Mouse (Mus musculus) lung, embryonic 14.5 days (tissue): Measurements from ENCODE around the gene Gm20905. TPM values are rescaled to one million over a fixed set of nuclear protein-coding genes. Genes with fewer than 3 reads are reported as not detected.
"Not testable (repeated sequence)": the region's sequence is repeated elsewhere in the genome, so short reads cannot be mapped to it uniquely, and the experiment has no call there.

Experiments
- ATAC-seq: fragments of 200-750 bp; cut with Nextera tagmentation; 2 replicates; pipeline ENCODE4 v1.8.0; 2017; ENCODE audit warnings: mild to moderate bottlenecking, moderate TSS enrichment, moderate library complexity; ENCODE audit not compliant: insufficient read depth
- DNase-seq: peaks from one replicate; pipeline ENCODE4 v3.0.0-alpha.2; 2015
- H3K27ac ChIP-seq: fragments of 300-500 bp; sonication (generic); 2 replicates; pipeline ENCODE4 v1.5.1; 2014; ENCODE audit warnings: low read depth, mild to moderate bottlenecking, moderate library complexity
- H3K27me3 ChIP-seq: fragments of 300-500 bp; sonication (generic); 2 replicates; pipeline ENCODE4 v1.6.1; 2014; ENCODE audit warnings: low read length, control low read depth; ENCODE audit not compliant: insufficient read depth
- H3K36me3 ChIP-seq: fragments of 300-500 bp; sonication (generic); 2 replicates; pipeline ENCODE4 v1.6.1; 2014; ENCODE audit warnings: control low read depth; ENCODE audit not compliant: insufficient read depth
- H3K4me1 ChIP-seq: fragments of 300-500 bp; sonication (generic); 2 replicates; pipeline ENCODE4 v1.6.1; 2014; ENCODE audit warnings: antibody characterized with exemption, control low read depth; ENCODE audit not compliant: insufficient read depth
- H3K4me2 ChIP-seq: fragments of 300-500 bp; sonication (generic); 2 replicates; pipeline ENCODE4 v1.6.1; 2014; ENCODE audit warnings: mild to moderate bottlenecking
- H3K4me3 ChIP-seq: fragments of 300-500 bp; sonication (generic); 2 replicates; pipeline ENCODE4 v1.5.1; 2014; ENCODE audit warnings: low read depth, low read length
- H3K9ac ChIP-seq: fragments of 300-500 bp; sonication (generic); 2 replicates; pipeline ENCODE4 v1.6.1; 2014
- H3K9me3 ChIP-seq: fragments of 300-500 bp; sonication (generic); 2 replicates; pipeline ENCODE4 v1.6.1; 2016; ENCODE audit warnings: low read depth, low read length, control low read depth
- WGBS: fragments of 180-500 bp; shearing (Covaris S2); extraction: QIAGEN DNeasy Blood & Tissue Kit; methylation state at CpG from one replicate; pipeline ENCODE4 v1.1.7; 2014; 5-methylcytosine and 5-hydroxymethylcytosine counted together
- polyA plus RNA-seq: library from polyadenylated mRNA; unstranded; fragments of >200 nt; fragmentation: Nextera tagmentation; extraction: Ambion mirVana; gene quantifications from 2 replicates; pipeline ENCODE4 v1.2.1, GENCODE M21; 2014

Gm20905 gene
- not detected in 2 replicates for polyA plus RNA-seq

DNA sequence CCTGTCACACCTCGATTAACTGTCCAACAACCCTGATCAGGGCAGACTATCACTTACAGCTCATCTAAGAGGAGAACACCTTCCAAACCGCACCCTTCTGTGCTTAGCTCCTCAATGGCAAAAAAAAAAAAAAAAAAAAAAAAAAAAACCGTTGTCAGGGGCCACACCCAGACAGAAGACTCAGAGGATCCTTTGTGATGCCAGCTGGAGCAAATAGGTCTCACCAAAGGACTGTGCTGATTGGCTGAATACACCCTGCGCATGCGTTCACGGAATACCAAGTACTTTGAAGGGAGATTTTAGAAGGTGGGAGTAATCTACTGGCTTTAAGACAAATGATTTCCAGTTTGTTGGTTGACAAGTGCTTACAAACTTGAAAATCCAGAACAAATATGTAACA lies at the start of gene Gm20905:
Gene Gm20905, minus strand, starts transcription at position 101 of the 400 bp plus-strand sequence.
- H3K4me3 ChIP-seq, H3K9me3 ChIP-seq, H3K4me2 ChIP-seq, H3K9ac ChIP-seq, DNase-seq, H3K36me3 ChIP-seq, H3K27me3 ChIP-seq, H3K27ac ChIP-seq, ATAC-seq, H3K4me1 ChIP-seq: not testable (repeated sequence)
- no CpG with 5 or more reads among the region's 6 CpGs for WGBS
